Mouse (Mus musculus) liver, embryonic 15.5 days (tissue): Measurements from ENCODE around the gene Gm37240. TPM values are rescaled to one million over a fixed set of nuclear protein-coding genes. Genes with fewer than 3 reads are reported as not detected.

ENCODE experiments used
- ATAC-seq: fragments of 200-750 bp; cut with Nextera tagmentation; 2 replicates; pipeline ENCODE4 v1.8.0; 2017; ENCODE audit warnings: moderate number of reproducible peaks, mild to moderate bottlenecking, moderate library complexity; ENCODE audit not compliant: insufficient read depth
- H3K27ac ChIP-seq: fragments of 300-500 bp; sonication (generic); replicated peaks from 2 replicates; pipeline ENCODE4 v1.5.1; 2015; ENCODE audit warnings: mild to moderate bottlenecking, inconsistent platforms
- H3K27me3 ChIP-seq: fragments of 300-500 bp; sonication (generic); 2 replicates; pipeline ENCODE4 v1.6.1; 2015; ENCODE audit warnings: mild to moderate bottlenecking, inconsistent platforms
- H3K36me3 ChIP-seq: fragments of 300-500 bp; sonication (generic); replicated peaks from 2 replicates; pipeline ENCODE4 v1.6.1; 2015; ENCODE audit warnings: moderate library complexity, mild to moderate bottlenecking, inconsistent platforms
- H3K4me1 ChIP-seq: fragments of 300-500 bp; sonication (generic); replicated peaks from 2 replicates; pipeline ENCODE4 v1.6.1; 2015; ENCODE audit warnings: inconsistent platforms
- H3K4me2 ChIP-seq: fragments of 300-500 bp; sonication (generic); 2 replicates; pipeline ENCODE4 v1.6.1; 2015; ENCODE audit warnings: moderate library complexity, mild to moderate bottlenecking, inconsistent platforms
- H3K4me3 ChIP-seq: fragments of 300-500 bp; sonication (generic); replicated peaks from 2 replicates; pipeline ENCODE4 v1.5.1; 2015; ENCODE audit warnings: mild to moderate bottlenecking, inconsistent platforms
- H3K9ac ChIP-seq: fragments of 300-500 bp; sonication (generic); 2 replicates; pipeline ENCODE4 v1.6.1; 2015; ENCODE audit warnings: moderate library complexity, mild to moderate bottlenecking, inconsistent platforms
- H3K9me3 ChIP-seq: fragments of 300-500 bp; sonication (generic); replicated peaks from 2 replicates; pipeline ENCODE4 v1.6.1; 2016; ENCODE audit warnings: inconsistent platforms
- WGBS: fragments of 180-500 bp; shearing (Covaris S2); methylation state at CpG from one replicate; pipeline ENCODE4 v1.1.7; 2015; ENCODE audit warnings: mixed read lengths; ENCODE audit not compliant: insufficient replicate concordance; 5-methylcytosine and 5-hydroxymethylcytosine counted together
- polyA plus RNA-seq: library from polyadenylated mRNA; unstranded; fragments of >200 nt; fragmentation: Nextera tagmentation; extraction: Ambion mirVana; gene quantifications from 2 replicates; pipeline ENCODE4 v1.2.1, GENCODE M21; 2015

Gene Gm37240
- polyA plus RNA-seq, 1 experiment from 2014 or later, result 0.24 TPM

DNA sequence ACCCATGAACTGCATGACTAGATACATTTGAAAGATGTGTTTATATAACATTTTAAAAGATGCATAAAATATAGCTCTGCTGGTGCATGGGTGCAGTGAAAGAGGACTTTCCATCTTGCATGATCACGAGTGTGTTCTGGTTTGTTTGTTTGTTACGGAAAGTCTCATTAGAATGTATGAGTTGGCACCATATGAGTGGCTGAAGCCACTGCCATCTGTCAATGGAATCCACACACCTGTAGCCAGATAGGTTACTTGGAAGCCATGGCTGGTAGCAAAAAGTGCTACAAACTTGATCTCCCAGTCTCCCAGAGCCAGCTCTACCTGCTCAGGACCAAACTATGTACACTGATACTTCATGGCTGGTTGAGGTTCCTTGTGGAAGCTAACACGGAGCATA lies 231.8 kb downstream of the Gm37240 start:
- H3K27ac ChIP-seq, result no peak overlapping the region
- H3K9me3 ChIP-seq, result no peaks in the 10 kb centered on the region
- 0 out of 2 replicates have a peak, but pooled peaks cover 5% of the 10 kb centered on the region for H3K36me3 ChIP-seq
- H3K9ac ChIP-seq, result no peak overlapping the region
- WGBS, result 74% methylated on average over 3 of the region's 3 CpGs
- H3K27me3 ChIP-seq, result no peaks in the 10 kb centered on the region
- peaks cover 7% of the 10 kb centered on the region; the same call in 1 of the 2 replicates for H3K4me1 ChIP-seq
- no peak for ATAC-seq
- no peak overlapping the region for H3K4me2 ChIP-seq
- H3K4me3 ChIP-seq, result no peak overlapping the region

DNA sequence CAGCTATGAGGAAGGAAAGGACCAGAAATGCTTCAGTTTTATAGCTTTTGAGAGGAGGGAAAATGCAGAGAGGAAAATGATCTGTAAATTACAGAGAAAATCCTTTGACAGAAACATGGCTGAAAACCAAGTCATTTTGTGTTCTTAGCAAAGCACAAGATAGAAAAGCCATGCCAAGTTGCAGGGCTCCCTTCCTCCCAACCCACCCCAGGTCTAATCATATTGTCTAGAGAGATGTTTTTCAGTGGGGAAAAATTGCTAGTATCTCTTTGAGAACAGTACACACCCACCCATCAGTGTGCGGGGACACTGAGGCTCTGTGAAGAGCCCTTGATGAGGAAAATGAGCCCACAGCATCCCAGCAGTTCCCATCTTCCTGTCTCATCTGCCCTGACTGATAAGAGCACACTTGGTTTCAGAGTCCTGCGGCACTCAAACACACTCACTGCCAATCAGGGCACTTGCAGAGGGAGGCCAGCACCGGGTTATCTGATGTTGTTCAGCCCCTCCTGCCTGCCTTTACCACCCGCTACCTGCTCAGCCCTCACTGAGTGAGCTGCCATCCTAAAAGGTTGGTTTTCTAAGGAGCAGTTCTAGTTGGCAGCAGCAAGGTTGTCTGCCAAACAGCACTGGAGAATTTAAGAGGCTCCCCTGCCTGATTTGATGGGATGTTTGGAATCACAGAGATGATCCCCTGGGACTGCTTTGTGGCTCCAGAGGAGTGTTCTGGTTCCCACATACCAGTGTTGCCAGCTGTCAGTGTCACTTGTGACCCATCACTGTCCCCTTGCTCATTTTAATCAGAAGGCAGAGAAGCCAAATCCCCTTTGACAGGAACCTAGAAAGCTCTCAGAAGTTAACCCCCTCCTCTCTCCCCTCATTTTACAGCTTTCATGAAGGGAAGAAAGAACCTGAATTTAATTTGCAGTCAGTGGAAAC lies 234.3 kb downstream of the Gm37240 start:
- no peak overlapping the region for H3K4me3 ChIP-seq
- H3K9ac ChIP-seq, result no peak overlapping the region
- peaks cover 10% of the 10 kb centered on the region; the same call in 1 of the 2 replicates for H3K36me3 ChIP-seq
- H3K9me3 ChIP-seq, result no peaks in the 10 kb centered on the region
- WGBS, result 19% methylated on average over 4 of the region's 4 CpGs
- H3K27ac ChIP-seq, result no peak overlapping the region
- no peak for ATAC-seq
- H3K4me2 ChIP-seq, result no peak overlapping the region
- peaks cover 7% of the 10 kb centered on the region; the same call in 1 of the 2 replicates for H3K4me1 ChIP-seq
- H3K27me3 ChIP-seq, result no peaks in the 10 kb centered on the region

DNA sequence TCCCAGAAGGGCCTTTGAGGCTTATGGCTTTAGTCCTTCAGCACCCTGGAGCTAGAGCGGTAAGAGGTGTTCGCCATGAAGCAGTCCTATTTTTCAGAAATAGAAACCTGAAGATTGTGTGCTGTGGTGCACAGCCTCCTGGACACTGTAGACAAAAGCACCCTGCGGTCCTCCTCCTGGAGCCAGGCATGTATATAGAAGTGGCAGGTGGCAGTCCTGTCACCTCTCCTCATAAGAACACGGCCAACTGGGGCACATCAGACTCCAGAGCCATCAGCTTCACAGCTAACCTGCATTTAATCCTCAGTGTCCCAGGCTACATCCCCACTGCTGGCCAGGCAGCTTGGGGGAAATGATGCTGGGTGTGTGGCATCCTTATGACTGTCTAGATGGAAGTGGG lies 238.1 kb downstream of the Gm37240 start:
- Histone ChIP-seq H3K4me2 (no peak overlapping the region), H3K27ac (no peak overlapping the region), H3K27me3 (no peaks in the 10 kb centered on the region), H3K9ac (no peak overlapping the region), H3K4me3 (no peak overlapping the region), H3K36me3 (peaks cover 9% of the 10 kb centered on the region; the same call in 1 of the 2 replicates), H3K9me3 (no peaks in the 10 kb centered on the region), H3K4me1 (peaks cover 7% of the 10 kb centered on the region; the same call in 1 of the 2 replicates)
- 84% methylated on average over 4 of the region's 4 CpGs for WGBS
- ATAC-seq, result no peak

DNA sequence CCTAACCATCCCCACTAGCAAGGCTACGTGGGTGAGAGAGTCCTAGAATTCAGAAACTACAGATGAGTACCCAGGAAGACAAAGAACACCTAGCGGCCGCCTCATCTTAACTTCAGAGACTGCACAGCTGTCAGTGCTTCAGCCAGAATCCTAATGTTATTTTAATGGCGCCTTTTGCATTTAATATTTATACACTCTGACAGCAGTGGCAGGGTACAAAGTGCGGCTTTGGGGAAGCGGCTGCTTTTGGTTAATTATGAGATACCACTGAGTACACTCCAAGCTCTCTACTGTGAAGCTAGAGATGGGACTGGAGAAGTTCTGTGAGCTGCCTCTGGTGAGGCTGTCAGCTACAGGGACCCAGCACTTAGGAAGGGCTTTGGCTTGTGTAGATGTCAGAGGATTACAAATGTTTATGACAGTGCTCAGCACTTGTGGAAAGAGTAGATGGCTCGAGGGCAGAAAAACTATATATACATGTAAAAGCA lies 241.8 kb downstream of the Gm37240 start:
- Histone ChIP-seq H3K9ac (no peak overlapping the region), H3K36me3 (peaks cover 5% of the 10 kb centered on the region; the same call in 1 of the 2 replicates), H3K27me3 (no peaks in the 10 kb centered on the region), H3K4me3 (no peak overlapping the region), H3K27ac (no peak overlapping the region), H3K9me3 (no peaks in the 10 kb centered on the region), H3K4me1 (no peaks in the 10 kb centered on the region), H3K4me2 (no peak overlapping the region)
- 74% methylated on average over 7 of the region's 7 CpGs for WGBS
- no peak for ATAC-seq

DNA sequence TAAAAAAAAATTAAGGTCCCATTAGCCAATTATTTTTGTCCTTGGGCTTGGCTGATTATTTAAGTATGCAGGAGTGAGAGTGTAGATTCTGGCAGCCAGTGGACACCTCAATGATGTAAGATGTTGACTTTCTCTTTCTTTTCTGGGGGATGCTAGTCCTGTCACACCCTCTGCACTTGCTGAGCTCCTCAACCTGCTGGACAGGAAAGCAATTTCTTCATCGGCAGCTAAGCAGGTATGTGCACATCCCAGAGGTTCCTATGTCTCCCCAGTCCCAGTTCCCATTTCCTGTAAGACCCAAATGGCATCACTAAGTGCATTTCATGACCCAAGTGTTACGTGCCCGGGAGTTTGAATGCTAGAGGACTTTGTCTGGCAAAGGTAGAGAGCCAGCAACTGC lies 242.5 kb downstream of the Gm37240 start:
- Histone ChIP-seq H3K27me3 (no peaks in the 10 kb centered on the region), H3K4me3 (no peak overlapping the region), H3K9me3 (no peaks in the 10 kb centered on the region), H3K4me2 (no peak overlapping the region), H3K9ac (no peak overlapping the region), H3K36me3 (peaks cover 5% of the 10 kb centered on the region; the same call in 1 of the 2 replicates), H3K27ac (no peak overlapping the region), H3K4me1 (no peaks in the 10 kb centered on the region)
- WGBS, result 81% methylated on average over 3 of the region's 3 CpGs
- no peak for ATAC-seq

DNA sequence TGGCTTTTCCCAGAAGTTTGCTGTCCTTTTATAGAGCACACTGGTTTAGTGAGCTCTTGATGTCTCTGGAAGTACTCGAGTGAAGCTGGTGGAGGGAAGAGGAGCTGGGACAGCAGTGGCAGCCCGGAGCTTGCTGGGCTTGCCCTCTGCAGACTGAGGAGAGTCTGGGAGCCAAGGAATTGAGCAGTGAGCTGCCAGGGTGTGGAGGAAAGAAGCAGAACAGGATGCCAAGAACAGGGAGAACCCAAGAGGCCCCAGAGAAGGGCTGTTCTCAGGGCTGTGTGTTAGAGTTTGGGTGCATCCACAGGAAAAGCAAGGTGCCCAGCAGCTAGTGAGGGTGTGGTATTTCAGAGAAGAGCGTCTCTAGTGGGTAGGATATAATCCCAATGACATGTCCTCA lies 245.6 kb downstream of the Gm37240 start:
- no peak for ATAC-seq
- H3K4me3 ChIP-seq, result no peak overlapping the region
- no peaks in the 10 kb centered on the region for H3K4me1 ChIP-seq
- no peaks in the 10 kb centered on the region for H3K9me3 ChIP-seq
- H3K9ac ChIP-seq, result no peak overlapping the region
- 54% methylated on average over 3 of the region's 3 CpGs for WGBS
- H3K27ac ChIP-seq, result no peak overlapping the region
- H3K36me3 ChIP-seq, result no peaks in the 10 kb centered on the region
- H3K4me2 ChIP-seq, result no peak overlapping the region
- no peaks in the 10 kb centered on the region for H3K27me3 ChIP-seq

DNA sequence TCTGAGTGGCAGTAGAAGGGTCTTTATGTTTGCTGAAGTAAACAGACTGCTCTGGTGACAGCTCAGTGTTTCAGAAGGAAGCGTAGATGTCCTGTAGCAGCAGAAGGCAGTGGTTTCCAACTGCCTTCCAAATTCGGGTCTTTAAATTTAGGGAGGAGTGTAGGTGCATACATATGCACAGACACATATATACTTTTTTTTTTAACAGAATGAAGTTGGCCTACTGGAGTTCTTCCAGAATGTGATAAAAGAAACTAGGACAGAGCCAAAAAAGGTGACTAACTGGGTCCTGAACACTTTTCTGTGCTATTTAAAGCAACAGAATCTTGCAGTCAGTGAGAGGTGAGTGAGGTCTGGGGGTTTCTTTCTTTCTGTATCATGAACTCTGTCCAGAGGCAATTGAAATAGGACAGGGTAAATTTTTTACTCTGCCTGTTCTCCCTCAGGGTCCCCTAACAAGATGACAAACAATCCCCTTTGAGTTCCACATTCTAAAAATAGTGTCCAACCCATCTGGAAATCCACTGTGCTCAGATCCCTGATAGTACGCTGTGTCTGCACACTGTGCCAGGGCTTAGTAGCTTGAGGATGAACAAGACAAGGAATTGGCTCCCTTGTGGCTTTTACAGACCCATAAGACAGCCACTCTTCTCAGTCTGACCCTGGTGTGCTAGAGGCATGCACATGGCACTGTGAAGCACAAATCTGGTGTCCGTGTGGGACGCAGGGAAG lies 250.4 kb downstream of the Gm37240 start:
- 73% methylated on average over 5 of the region's 5 CpGs for WGBS
- no peak overlapping the region for H3K9ac ChIP-seq
- H3K4me2 ChIP-seq, result no peak overlapping the region
- H3K27me3 ChIP-seq, result no peaks in the 10 kb centered on the region
- H3K36me3 ChIP-seq, result no peaks in the 10 kb centered on the region
- H3K4me3 ChIP-seq, result no peak overlapping the region
- ATAC-seq, result no peak
- H3K27ac ChIP-seq, result no peak overlapping the region
- no peaks in the 10 kb centered on the region for H3K9me3 ChIP-seq
- no peaks in the 10 kb centered on the region for H3K4me1 ChIP-seq

DNA sequence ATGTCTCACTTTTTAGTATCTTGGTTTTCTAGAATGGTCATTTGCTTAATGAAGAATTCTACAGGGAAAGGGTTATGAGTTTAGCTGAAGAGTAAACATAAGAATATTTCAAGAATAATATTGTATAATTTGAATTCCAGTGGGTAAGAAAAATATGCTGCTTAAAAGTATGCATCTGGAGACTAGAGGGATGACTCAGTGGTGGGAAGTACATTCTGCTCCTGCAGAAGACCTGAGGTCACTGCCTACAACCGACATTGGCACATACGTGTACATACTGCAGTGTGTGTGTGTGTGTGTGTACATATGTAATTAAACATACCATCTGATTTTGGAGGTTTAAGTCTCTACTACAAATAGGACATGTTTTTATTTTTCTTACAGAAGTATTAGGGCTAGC lies 251.7 kb downstream of the Gm37240 start:
- H3K4me3 ChIP-seq, result no peak overlapping the region
- ATAC-seq, result no peak
- 78% methylated on average over 2 of the region's 2 CpGs for WGBS
- H3K4me1 ChIP-seq, result no peaks in the 10 kb centered on the region
- no peaks in the 10 kb centered on the region for H3K36me3 ChIP-seq
- no peaks in the 10 kb centered on the region for H3K27me3 ChIP-seq
- no peak overlapping the region for H3K27ac ChIP-seq
- H3K9ac ChIP-seq, result no peak overlapping the region
- H3K4me2 ChIP-seq, result no peak overlapping the region
- H3K9me3 ChIP-seq, result no peaks in the 10 kb centered on the region

DNA sequence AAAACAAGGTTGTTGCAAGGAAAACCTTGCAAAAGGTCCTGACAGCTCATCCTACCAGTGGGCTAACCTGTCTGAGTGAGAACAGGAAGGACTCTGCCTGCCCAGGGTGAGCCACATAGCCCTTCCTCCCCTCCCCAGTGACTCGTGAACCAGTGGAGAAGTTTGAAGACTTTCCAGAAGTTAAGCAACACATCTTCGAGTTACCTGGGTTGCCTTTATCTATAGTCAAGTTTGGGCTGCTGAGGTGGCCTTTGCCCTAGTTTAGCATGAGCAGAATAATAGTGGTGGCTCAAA lies 252.2 kb downstream of the Gm37240 start:
- Histone ChIP-seq H3K4me1 (no peaks in the 10 kb centered on the region), H3K36me3 (no peaks in the 10 kb centered on the region), H3K9ac (no peak overlapping the region), H3K4me2 (no peak overlapping the region), H3K27ac (no peak overlapping the region), H3K4me3 (no peak overlapping the region), H3K27me3 (no peaks in the 10 kb centered on the region), H3K9me3 (no peaks in the 10 kb centered on the region)
- 41% methylated on average over 2 of the region's 2 CpGs for WGBS
- ATAC-seq, result no peak

DNA sequence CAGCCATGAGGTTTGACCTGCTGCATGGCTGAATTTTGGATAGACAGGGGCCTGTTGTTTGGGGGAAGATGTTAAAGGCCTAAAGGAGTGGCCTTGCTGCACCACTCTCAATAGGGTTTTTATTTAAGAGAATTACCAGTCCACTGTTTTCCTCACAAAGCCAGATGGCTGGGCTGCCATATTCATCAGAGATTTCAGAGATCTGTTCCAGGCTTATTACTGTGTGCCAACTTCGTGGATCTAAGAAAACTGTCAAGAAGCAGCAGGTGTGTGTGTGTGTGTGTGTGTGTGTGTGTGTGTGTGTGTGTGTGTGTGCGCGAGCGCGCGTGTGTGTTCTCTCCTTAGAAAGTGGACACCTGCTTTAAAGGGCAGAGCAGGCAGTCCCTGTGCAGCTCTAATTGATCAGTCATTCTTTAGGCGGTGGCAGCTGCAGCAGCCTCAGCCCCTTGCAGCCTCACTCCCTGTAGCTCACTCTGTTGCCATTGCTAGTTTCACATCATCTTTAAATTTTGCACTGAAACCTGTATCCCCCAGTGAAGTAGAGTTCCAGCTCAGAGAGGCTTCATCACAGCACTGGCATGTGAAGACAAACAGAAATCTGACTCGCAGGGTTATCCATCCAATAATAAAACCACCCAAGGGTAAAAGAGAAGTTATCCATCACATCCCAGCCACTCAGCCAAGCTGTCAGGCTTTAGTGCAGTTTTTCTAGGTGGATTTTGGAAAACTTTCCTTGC lies 252.8 kb downstream of the Gm37240 start:
- 86% methylated on average over 8 of the region's 8 CpGs for WGBS
- no peak for ATAC-seq
- Histone ChIP-seq H3K9me3 (no peaks in the 10 kb centered on the region), H3K4me3 (no peak overlapping the region), H3K27me3 (no peaks in the 10 kb centered on the region), H3K36me3 (no peaks in the 10 kb centered on the region), H3K4me1 (no peaks in the 10 kb centered on the region), H3K9ac (no peak overlapping the region), H3K27ac (no peak overlapping the region), H3K4me2 (no peak overlapping the region)

DNA sequence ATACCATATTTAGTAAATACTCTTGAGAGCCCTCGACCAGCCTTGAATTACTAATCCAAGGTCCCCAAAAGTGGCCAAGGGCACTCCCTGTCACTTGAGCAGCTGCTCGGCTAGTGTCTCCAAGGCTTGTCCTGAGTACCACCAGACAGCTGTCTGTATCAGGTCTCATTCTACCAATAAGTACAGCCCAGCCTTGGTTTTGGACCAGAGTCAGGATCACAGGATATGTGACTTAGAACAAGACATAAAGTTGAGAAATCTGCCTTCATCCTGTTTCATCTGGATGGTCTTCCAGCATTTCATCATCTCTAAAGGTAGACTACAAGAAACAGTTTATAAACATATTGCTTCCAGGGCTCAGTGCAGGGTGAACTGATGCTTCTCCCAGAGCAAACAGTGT lies 253.6 kb downstream of the Gm37240 start:
- no peak for ATAC-seq
- 65% methylated on average over 2 of the region's 2 CpGs for WGBS

More for the DNA sequence above, 253.6 kb downstream of the Gm37240 start:
- no peaks in the 10 kb centered on the region for H3K27me3 ChIP-seq
- no peak overlapping the region for H3K27ac ChIP-seq
- H3K9ac ChIP-seq, result no peak overlapping the region
- H3K4me3 ChIP-seq, result no peak overlapping the region
- no peaks in the 10 kb centered on the region for H3K9me3 ChIP-seq
- no peaks in the 10 kb centered on the region for H3K36me3 ChIP-seq
- H3K4me1 ChIP-seq, result no peaks in the 10 kb centered on the region
- H3K4me2 ChIP-seq, result no peak overlapping the region
